31 mouse cellular contexts compared by ENCODE assay signal in genomic region chr3:55612023-55612422, GRCm38 (mm10).
DNase-seq lines count a peak whose midpoint lies in the region; ATAC-seq and TF ChIP-seq lines count a peak whose summit lies in the region.
"Had no signal": no experiment of that assay in that cellular context is flagged by ENCODE, and none has a peak within 500 bp of the region (broad histone marks: within the 10 kb centered on the region; RNA-seq: fewer than 3 reads in every experiment).

No protein-coding gene starts in this region.

- H3K36me3 ChIP-seq in hindbrain, embryonic 10.5 days: no peaks in the 10 kb centered on the region
- no peaks in the 10 kb centered on the region for H3K36me3 ChIP-seq in hindbrain, embryonic 11.5 days (ENCODE audit: control insufficient read depth, insufficient read depth, low read length)
- no peaks in the 10 kb centered on the region for H3K36me3 ChIP-seq in ES-E14 (ENCODE audit: control insufficient read depth, insufficient read depth, low read length, poor library complexity, severe bottlenecking)
- H3K36me3 ChIP-seq in embryonic facial prominence, embryonic 12.5 days: no peaks in the 10 kb centered on the region
- H3K36me3 ChIP-seq in limb, embryonic 11.5 days (ENCODE audit: control insufficient read depth, insufficient read depth, low read length): no peaks in the 10 kb centered on the region
- H3K36me3 ChIP-seq: heart, embryonic 13.5 days; liver, embryonic 15.5 days; neural tube, embryonic 15.5 days had no signal

- H3K9ac ChIP-seq in hindbrain, embryonic 11.5 days (ENCODE audit: low read depth, low read length): no peak overlapping the region
- no peak overlapping the region for H3K9ac ChIP-seq in ES-E14 (ENCODE audit: insufficient read depth, low read depth, low read length, poor library complexity, severe bottlenecking)
- no peak overlapping the region for H3K9ac ChIP-seq in embryonic facial prominence, embryonic 12.5 days
- no peak overlapping the region for H3K9ac ChIP-seq in limb, embryonic 11.5 days (ENCODE audit: low read length)
- H3K9ac ChIP-seq: forebrain, embryonic 13.5 days; heart, embryonic 13.5 days; liver, embryonic 15.5 days; neural tube, embryonic 15.5 days had no signal

- in situ Hi-C loops in ES-E14 (cut with MboI; ENCODE audit: low sequenced_read_pairs in 2 of 2, unreplicated experiment in 2 of 2): no loop called here

- peaks cover 9% of the 10 kb centered on the region; the same call in 1 of the 2 replicates for H3K4me1 ChIP-seq in hindbrain, embryonic 10.5 days (replicated peaks)
- H3K4me1 ChIP-seq in hindbrain, embryonic 11.5 days (replicated peaks; ENCODE audit: control insufficient read depth, insufficient read depth, low read length): no peaks in the 10 kb centered on the region
- H3K4me1 ChIP-seq in ES-E14 (ENCODE audit: control insufficient read depth in 2 of 2, insufficient read depth in 2 of 2, low read length in 2 of 2, poor library complexity in 1 of 2): no peaks in the 10 kb centered on the region
- peaks cover 20% of the 10 kb centered on the region; the same call in 1 of the 2 replicates for H3K4me1 ChIP-seq in embryonic facial prominence, embryonic 12.5 days
- H3K4me1 ChIP-seq in limb, embryonic 11.5 days (ENCODE audit: control insufficient read depth, insufficient read depth, low read length): peaks cover 13% of the 10 kb centered on the region
- H3K4me1 ChIP-seq: forebrain, embryonic 13.5 days; heart, embryonic 13.5 days; liver, embryonic 15.5 days; neural tube, embryonic 15.5 days had no signal

- 59% methylated on average over 5 of the region's 5 CpGs for WGBS in hindbrain, embryonic 10.5 days
- 61% methylated on average over 5 of the region's 5 CpGs for WGBS in hindbrain, embryonic 11.5 days
- 25% methylated on average over 5 of the region's 5 CpGs for WGBS in embryonic facial prominence, embryonic 12.5 days
- 57% methylated on average over 5 of the region's 5 CpGs for WGBS in limb, embryonic 11.5 days

- peak overlapping the region; percentile 59; the same call in 1 of the 2 replicates for H3K27ac ChIP-seq in hindbrain, embryonic 10.5 days
- no peak overlapping the region for H3K27ac ChIP-seq in hindbrain, embryonic 11.5 days (ENCODE audit: low read depth, low read length)
- no peak overlapping the region for H3K27ac ChIP-seq in ES-E14 (ENCODE audit: insufficient read depth, low read depth, low read length, poor library complexity, severe bottlenecking)
- H3K27ac ChIP-seq in embryonic facial prominence, embryonic 12.5 days: peak overlapping the region; percentile 88
- peak overlapping the region; percentile 79 for H3K27ac ChIP-seq in limb, embryonic 11.5 days (replicated peaks; ENCODE audit: low read depth, low read length)
- H3K27ac ChIP-seq: forebrain, embryonic 13.5 days; gastrocnemius, adult 2 months; heart, adult 2 months; heart, embryonic 13.5 days; left cerebral cortex, adult 2 months; liver, embryonic 15.5 days; macrophage; neural tube, embryonic 15.5 days; stomach, postnatal 0 days had no signal

- no peak for ATAC-seq in hindbrain, embryonic 11.5 days (ENCODE audit: low FRiP score)
- ATAC-seq in embryonic facial prominence, embryonic 12.5 days (ENCODE audit: insufficient number of reproducible peaks, insufficient read depth, low FRiP score, low TSS enrichment): 0 out of 2 replicates have a peak, but pooled peaks have one; percentile 64
- ATAC-seq in limb, embryonic 11.5 days (ENCODE audit: insufficient number of reproducible peaks, low FRiP score, low TSS enrichment, low read depth): no peak
- ATAC-seq in frontal cortex, adult (ENCODE audit: low TSS enrichment): no peak
- ATAC-seq: forebrain, embryonic 13.5 days; intestine, postnatal 0 days; lung, postnatal 0 days had no signal

- H3K9me3 ChIP-seq in hindbrain, embryonic 10.5 days: no peaks in the 10 kb centered on the region
- H3K9me3 ChIP-seq in hindbrain, embryonic 11.5 days (ENCODE audit: control insufficient read depth, low read length): no peaks in the 10 kb centered on the region
- H3K9me3 ChIP-seq in ES-E14 (ENCODE audit: control insufficient read depth, insufficient read depth, low read depth, low read length): no peaks in the 10 kb centered on the region
- no peaks in the 10 kb centered on the region for H3K9me3 ChIP-seq in embryonic facial prominence, embryonic 12.5 days
- no peaks in the 10 kb centered on the region for H3K9me3 ChIP-seq in limb, embryonic 11.5 days (ENCODE audit: control insufficient read depth, low read length)
- H3K9me3 ChIP-seq: forebrain, embryonic 13.5 days; heart, embryonic 13.5 days; liver, embryonic 15.5 days; neural tube, embryonic 15.5 days had no signal

- no peak for DNase-seq in hindbrain, embryonic 10.5 days (ENCODE audit: low spot score)
- no peak for DNase-seq in hindbrain, embryonic 11.5 days (ENCODE audit: low spot score)
- no peak for DNase-seq in ES-E14 (ENCODE audit: low read depth, low spot score)
- DNase-seq in limb, embryonic 11.5 days (ENCODE audit: low spot score): no peak
- DNase-seq in cerebellum, postnatal 25 days: no peak
- DNase-seq in gastrocnemius, adult 18-20 months (ENCODE audit: low spot score): no peak
- DNase-seq: adrenal gland, postnatal 14 days; cerebellum, adult 11-12 months; cerebellum, adult 9-11 months; gastrocnemius, adult 2 months; gastrocnemius, postnatal 36 days; heart, adult 2 months; heart, postnatal 10 days; kidney, postnatal 14 days; layer of hippocampus, adult 9-11 months; midbrain, embryonic 14.5 days; right cerebral cortex, postnatal 25 days; spleen, adult 18-20 months; thymus, adult 18-20 months; thymus, postnatal 25 days had no signal

- no peak overlapping the region for H3K4me2 ChIP-seq in hindbrain, embryonic 11.5 days (replicated peaks; ENCODE audit: low read depth, low read length)
- no peak overlapping the region; the same call in 1 of the 2 replicates for H3K4me2 ChIP-seq in embryonic facial prominence, embryonic 12.5 days (replicated peaks)
- H3K4me2 ChIP-seq in limb, embryonic 11.5 days (ENCODE audit: low read depth, severe bottlenecking): no peak overlapping the region
- H3K4me2 ChIP-seq: forebrain, embryonic 13.5 days; heart, embryonic 13.5 days; liver, embryonic 15.5 days; neural tube, embryonic 15.5 days had no signal

- no peak overlapping the region for H3K4me3 ChIP-seq in hindbrain, embryonic 10.5 days
- H3K4me3 ChIP-seq in hindbrain, embryonic 11.5 days (ENCODE audit: low read depth, low read length): no peak overlapping the region
- no peak overlapping the region for H3K4me3 ChIP-seq in ES-E14 (ENCODE audit: insufficient read depth in 1 of 2, low read depth in 1 of 2, low read length in 2 of 2, poor library complexity in 1 of 2, severe bottlenecking in 1 of 2)
- H3K4me3 ChIP-seq in embryonic facial prominence, embryonic 12.5 days: no peak overlapping the region
- no peak overlapping the region for H3K4me3 ChIP-seq in limb, embryonic 11.5 days (ENCODE audit: low read depth, low read length)
- H3K4me3 ChIP-seq: forebrain, embryonic 13.5 days; gastrocnemius, adult 2 months; heart, adult 2 months; heart, embryonic 13.5 days; left cerebral cortex, adult 2 months; liver, embryonic 15.5 days; neural tube, embryonic 15.5 days had no signal

- no peaks in the 10 kb centered on the region for H3K27me3 ChIP-seq in hindbrain, embryonic 10.5 days (ENCODE audit: insufficient read depth, poor library complexity, severe bottlenecking)
- no peaks in the 10 kb centered on the region for H3K27me3 ChIP-seq in hindbrain, embryonic 11.5 days (ENCODE audit: control insufficient read depth, insufficient read depth, low read length)
- no peaks in the 10 kb centered on the region for H3K27me3 ChIP-seq in embryonic facial prominence, embryonic 12.5 days
- no peaks in the 10 kb centered on the region for H3K27me3 ChIP-seq in limb, embryonic 11.5 days (ENCODE audit: control insufficient read depth, insufficient read depth, low read length)
- H3K27me3 ChIP-seq: forebrain, embryonic 13.5 days; heart, embryonic 13.5 days; liver, embryonic 15.5 days; neural tube, embryonic 15.5 days had no signal

TF ChIP-seq in ES-E14, 5 proteins besides CTCF, POLR2A, EP300 and RAD21:
- TF ChIP-seq ZNF384 (IDR thresholded peaks at IDR 0.05; ENCODE audit: low read depth, low read length): peak; percentile 78
- TF ChIP-seq ZC3H11A (IDR thresholded peaks at IDR 0.05; ENCODE audit: borderline replicate concordance, low read depth, low read length): no peak
TF ChIP-seq in ES-E14: peak in this region for 1.

Comparison
In these comparisons a context has a peak if more than half of its experiments do, and no peak if none do; other contexts are left out.
1. H3K27ac ChIP-seq: peak in hindbrain, embryonic 10.5 days (single experiment), embryonic facial prominence, embryonic 12.5 days (single experiment) and limb, embryonic 11.5 days (single experiment); none in hindbrain, embryonic 11.5 days (single experiment) and ES-E14 (single experiment).